ENCODE assay signal across 11 mouse cellular contexts in the genomic region with DNA sequence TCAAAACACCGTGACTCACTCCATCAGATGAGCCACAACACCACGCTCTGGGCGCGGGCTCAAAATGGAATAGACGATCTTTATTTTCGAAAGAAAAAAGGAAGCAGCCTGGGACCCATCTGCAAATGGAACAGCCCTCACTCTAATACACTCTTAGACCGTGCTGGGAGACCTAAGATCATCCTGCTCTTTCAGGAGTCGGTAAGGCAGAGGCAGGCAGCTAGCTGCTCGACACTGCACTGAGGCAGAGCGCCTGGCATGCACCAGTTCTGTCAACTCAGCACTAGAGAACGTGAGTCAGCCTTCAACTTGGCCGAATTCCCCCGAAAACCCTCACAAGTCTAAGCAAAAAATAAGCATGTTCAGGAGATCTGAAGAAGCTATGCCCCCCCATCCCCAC.
A peak's percentile ranks its signal among the peaks of the same experiment; 100 is the strongest.
DNase-seq lines count a peak whose midpoint lies in the region; ATAC-seq and TF ChIP-seq lines count a peak whose summit lies in the region.
"Had no signal": no experiment of that assay in that cellular context is flagged by ENCODE, and none has a peak within 500 bp of the region (broad histone marks: within the 10 kb centered on the region; RNA-seq: fewer than 3 reads in every experiment).

No protein-coding gene starts in this region.

- H3K4me2 ChIP-seq in hindbrain, embryonic 11.5 days (replicated peaks; ENCODE audit: low read depth, low read length), result no peak overlapping the region
- H3K4me2 ChIP-seq in hindbrain, embryonic 16.5 days (ENCODE audit: low read length), result no peak overlapping the region
- H3K4me2 ChIP-seq in kidney, embryonic 15.5 days, result no peak overlapping the region
- H3K4me2 ChIP-seq: stomach, embryonic 15.5 days had no signal

- H3K36me3 ChIP-seq in hindbrain, embryonic 11.5 days (ENCODE audit: control insufficient read depth, insufficient read depth, low read length), result no peaks in the 10 kb centered on the region
- no peaks in the 10 kb centered on the region for H3K36me3 ChIP-seq in hindbrain, embryonic 16.5 days (ENCODE audit: control insufficient read depth, insufficient read depth, low read length)
- no peaks in the 10 kb centered on the region for H3K36me3 ChIP-seq in kidney, embryonic 15.5 days
- H3K36me3 ChIP-seq: stomach, embryonic 15.5 days had no signal

- H3K4me1 ChIP-seq in hindbrain, embryonic 11.5 days (replicated peaks; ENCODE audit: control insufficient read depth, insufficient read depth, low read length), result peaks cover 13% of the 10 kb centered on the region
- H3K4me1 ChIP-seq in hindbrain, embryonic 16.5 days (ENCODE audit: control insufficient read depth, insufficient read depth, low read depth, low read length), result peaks cover 24% of the 10 kb centered on the region
- peaks cover 15% of the 10 kb centered on the region for H3K4me1 ChIP-seq in kidney, embryonic 15.5 days
- H3K4me1 ChIP-seq: stomach, embryonic 15.5 days had no signal

- TF ChIP-seq POLR2A in brain, embryonic 14.5 days (IDR thresholded peaks at IDR 0.05; ENCODE audit: borderline replicate concordance, extremely low read depth, insufficient read depth, insufficient read length, poor library complexity, severe bottlenecking), result no peak

- WGBS in hindbrain, embryonic 11.5 days, result 45% methylated on average over 13 of the region's 13 CpGs
- 44% methylated on average over 13 of the region's 13 CpGs for WGBS in hindbrain, embryonic 16.5 days
- WGBS in kidney, embryonic 15.5 days, result 71% methylated on average over 13 of the region's 13 CpGs

- DNase-seq in hindbrain, embryonic 11.5 days (ENCODE audit: low spot score), result no peak
- DNase-seq in brain, embryonic 14.5 days (ENCODE audit: low read depth), result peak; percentile 69
- DNase-seq in layer of hippocampus, adult 9-11 months, result peak; percentile 46
- DNase-seq in right cerebral cortex, adult 2 months (ENCODE audit: low spot score in 2 of 2), result peak; percentile 68 to 81
- no peak for DNase-seq in cerebellum, postnatal 10 days
- DNase-seq in Muller cell, postnatal 12 days (ENCODE audit: inconsistent ontology term), result no peak
- DNase-seq: gastrocnemius, postnatal 36 days; kidney, postnatal 14 days had no signal

- no peaks in the 10 kb centered on the region for H3K27me3 ChIP-seq in hindbrain, embryonic 11.5 days (ENCODE audit: control insufficient read depth, insufficient read depth, low read length)
- H3K27me3 ChIP-seq in hindbrain, embryonic 16.5 days (replicated peaks; ENCODE audit: control insufficient read depth, insufficient read depth, low read length), result no peaks in the 10 kb centered on the region
- H3K27me3 ChIP-seq in kidney, embryonic 15.5 days, result no peaks in the 10 kb centered on the region
- H3K27me3 ChIP-seq: stomach, embryonic 15.5 days had no signal

- H3K9ac ChIP-seq in hindbrain, embryonic 11.5 days (ENCODE audit: low read depth, low read length), result no peak overlapping the region
- H3K9ac ChIP-seq in hindbrain, embryonic 16.5 days (ENCODE audit: low read depth, low read length), result no peak overlapping the region
- H3K9ac ChIP-seq in kidney, embryonic 15.5 days, result no peak overlapping the region
- H3K9ac ChIP-seq: stomach, embryonic 15.5 days had no signal

- peak overlapping the region; percentile 4; the same call in 1 of the 2 replicates for H3K27ac ChIP-seq in hindbrain, embryonic 11.5 days (ENCODE audit: low read depth, low read length)
- no peak overlapping the region for H3K27ac ChIP-seq in hindbrain, embryonic 16.5 days (ENCODE audit: low read depth, low read length)
- H3K27ac ChIP-seq in kidney, embryonic 15.5 days, result no peak overlapping the region
- H3K27ac ChIP-seq: stomach, embryonic 15.5 days had no signal

- no peak for TF ChIP-seq CTCF in brain, embryonic 14.5 days (IDR thresholded peaks at IDR 0.05; ENCODE audit: borderline replicate concordance, extremely low read depth, insufficient read depth, insufficient read length)

- ATAC-seq in hindbrain, embryonic 11.5 days (ENCODE audit: low FRiP score), result no peak
- no peak for ATAC-seq in hindbrain, embryonic 16.5 days
- ATAC-seq in kidney, embryonic 15.5 days (replicated peaks; ENCODE audit: low FRiP score), result no peak

- H3K4me3 ChIP-seq in hindbrain, embryonic 11.5 days (ENCODE audit: low read depth, low read length), result no peak overlapping the region
- no peak overlapping the region for H3K4me3 ChIP-seq in hindbrain, embryonic 16.5 days (ENCODE audit: low read length)
- no peak overlapping the region for H3K4me3 ChIP-seq in kidney, embryonic 15.5 days (replicated peaks)
- H3K4me3 ChIP-seq: stomach, embryonic 15.5 days had no signal

- H3K9me3 ChIP-seq in hindbrain, embryonic 11.5 days (ENCODE audit: control insufficient read depth, low read length), result no peaks in the 10 kb centered on the region
- no peaks in the 10 kb centered on the region for H3K9me3 ChIP-seq in hindbrain, embryonic 16.5 days (ENCODE audit: control insufficient read depth, low read length)
- H3K9me3 ChIP-seq in kidney, embryonic 15.5 days (replicated peaks), result no peaks in the 10 kb centered on the region
- H3K9me3 ChIP-seq: stomach, embryonic 15.5 days had no signal

Comparison
In these comparisons a context has a peak if more than half of its experiments do, and no peak if none do; other contexts are left out.
1. DNase-seq: peak in brain, embryonic 14.5 days (single experiment), layer of hippocampus, adult 9-11 months (single experiment) and right cerebral cortex, adult 2 months (2 of 2); none in hindbrain, embryonic 11.5 days (single experiment), cerebellum, postnatal 10 days (0 of 2) and Muller cell, postnatal 12 days (single experiment).